Mouse (Mus musculus): Measurements from ENCODE around the gene Cemip.

- no peak for TF ChIP-seq CTCF (conservative IDR thresholded peaks at IDR 0.05 in 1 of 2, IDR thresholded peaks at IDR 0.05 in 1 of 2; ENCODE audit: low read depth in 2 of 2, low read length in 2 of 2)
- TF ChIP-seq EP300 (IDR thresholded peaks at IDR 0.05; ENCODE audit: low read length), result no peak
Observed at GRCm38 (mm10) chr7:84032831-84033230, 53.5 kb downstream of the Cemip start.

All from CH12.LX (cell line).